Mouse (Mus musculus) megakaryocyte, embryonic 14.5 days (primary cell): ENCODE measurements around the gene Mchr1.

Experiments used
- FLI1 ChIP-seq: IDR thresholded peaks from 2 replicates; pipeline ENCODE4 v1.6.1; 2012; ENCODE audit warnings: low read length, inconsistent platforms, mixed read lengths
- GATA1 ChIP-seq: IDR thresholded peaks from 3 replicates; pipeline ENCODE4 v1.6.1; 2012; ENCODE audit warnings: mixed read lengths, low read length, inconsistent platforms, borderline replicate concordance

- TF ChIP-seq GATA1 (no peak), FLI1 (no peak)
Observed at GRCm38 (mm10) chr15:81225732-81226131, 9.6 kb upstream of the Mchr1 start.
